Mouse (Mus musculus): ENCODE measurements around the gene Pard3b. TPM values are rescaled to one million over a fixed set of nuclear protein-coding genes. Genes with fewer than 3 reads are reported as not detected.

Gene Pard3b
- polyA plus RNA-seq, 1 experiment = 0.69 TPM

GRCm38 (mm10) chr1:61912931-61913330 lies 274.3 kb downstream of the Pard3b start:
- 87% methylated on average over 2 of the region's 2 CpGs for WGBS
- no peaks in the 10 kb centered on the region for H3K4me1 ChIP-seq (ENCODE audit: control insufficient read depth, insufficient read depth, insufficient read length)
- DNase-seq (ENCODE audit: low read depth in 1 of 2, low spot score in 2 of 2) = no peak
- H3K4me3 ChIP-seq (ENCODE audit: extremely low read depth, insufficient read depth, insufficient read length) = no peak overlapping the region
- H3K27ac ChIP-seq (ENCODE audit: insufficient read depth, low read length) = no peak overlapping the region
- no peak for TF ChIP-seq POLR2A (IDR thresholded peaks at IDR 0.05; ENCODE audit: low read depth, low read length)
- TF ChIP-seq CTCF (IDR thresholded peaks at IDR 0.05; ENCODE audit: extremely low read depth, insufficient read depth, insufficient read length, insufficient replicate concordance) = no peak
- H3K27me3 ChIP-seq (ENCODE audit: control insufficient read depth, insufficient read depth, low read length) = no peaks in the 10 kb centered on the region
- H3K36me3 ChIP-seq (ENCODE audit: control insufficient read depth, insufficient read depth, low read length) = no peaks in the 10 kb centered on the region

DNA sequence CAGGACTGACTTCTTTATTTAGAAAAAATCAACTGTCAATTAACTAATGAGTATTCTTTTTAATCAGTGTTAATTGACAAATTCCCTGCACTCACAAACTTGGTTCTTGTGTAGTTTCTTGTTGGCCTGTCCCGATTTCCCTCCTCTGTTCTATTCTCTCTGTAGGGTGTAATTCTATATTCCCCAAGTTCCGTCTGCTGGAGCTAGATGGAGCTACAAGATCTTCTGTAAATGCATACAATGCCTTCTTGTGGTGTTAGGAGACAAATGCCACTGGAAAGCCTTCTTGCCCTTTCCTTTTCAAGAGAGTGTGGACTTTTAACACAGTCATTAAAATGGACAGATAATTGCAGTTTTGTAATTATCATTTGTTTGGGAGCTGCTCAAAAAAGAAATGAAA lies 286.3 kb downstream of the Pard3b start:
- no peak for TF ChIP-seq CTCF (IDR thresholded peaks at IDR 0.05; ENCODE audit: extremely low read depth, insufficient read depth, insufficient read length, insufficient replicate concordance)
- no peak for TF ChIP-seq POLR2A (IDR thresholded peaks at IDR 0.05; ENCODE audit: low read depth, low read length)
- no peak overlapping the region for H3K27ac ChIP-seq (ENCODE audit: insufficient read depth, low read length)
- H3K4me1 ChIP-seq (ENCODE audit: control insufficient read depth, insufficient read depth, insufficient read length) = peaks cover 7% of the 10 kb centered on the region; the same call in 1 of the 2 replicates
- WGBS = 73% methylated on average over 2 of the region's 2 CpGs
- no peaks in the 10 kb centered on the region for H3K36me3 ChIP-seq (ENCODE audit: control insufficient read depth, insufficient read depth, low read length)
- no peak overlapping the region for H3K4me3 ChIP-seq (ENCODE audit: extremely low read depth, insufficient read depth, insufficient read length)
- H3K27me3 ChIP-seq (ENCODE audit: control insufficient read depth, insufficient read depth, low read length) = no peaks in the 10 kb centered on the region
- DNase-seq (ENCODE audit: low read depth in 1 of 2, low spot score in 2 of 2) = no peak

DNA sequence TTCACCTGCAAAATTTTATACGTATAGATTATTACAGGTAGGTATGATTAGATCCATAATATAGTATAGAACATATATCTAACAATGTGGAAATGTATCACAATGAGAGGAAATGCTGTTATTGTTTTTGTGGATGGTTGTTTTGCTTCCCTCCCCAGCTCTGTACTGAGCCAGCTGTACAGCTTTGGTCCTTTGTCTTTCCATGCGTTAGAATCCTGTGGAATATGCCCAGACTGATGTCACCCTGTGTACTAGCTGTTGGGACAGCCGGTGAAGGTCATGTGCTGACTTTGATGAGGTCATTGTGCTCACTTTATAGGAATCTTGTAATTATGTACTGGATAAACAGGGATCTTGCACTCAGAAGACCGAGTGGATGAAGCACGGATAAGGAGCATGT lies 286.9 kb downstream of the Pard3b start:
- Histone ChIP-seq H3K27ac (ENCODE audit: insufficient read depth, low read length) (no peak overlapping the region), H3K4me1 (ENCODE audit: control insufficient read depth, insufficient read depth, insufficient read length) (peaks cover 7% of the 10 kb centered on the region; the same call in 1 of the 2 replicates), H3K36me3 (ENCODE audit: control insufficient read depth, insufficient read depth, low read length) (no peaks in the 10 kb centered on the region), H3K4me3 (ENCODE audit: extremely low read depth, insufficient read depth, insufficient read length) (no peak overlapping the region), H3K27me3 (ENCODE audit: control insufficient read depth, insufficient read depth, low read length) (no peaks in the 10 kb centered on the region)
- DNase-seq (ENCODE audit: low read depth in 1 of 2, low spot score in 2 of 2) = no peak
- WGBS = 92% methylated on average over 5 of the region's 5 CpGs
- no peak for TF ChIP-seq CTCF (IDR thresholded peaks at IDR 0.05; ENCODE audit: extremely low read depth, insufficient read depth, insufficient read length, insufficient replicate concordance)

GRCm38 (mm10) chr1:61928131-61928761 lies 289.6 kb downstream of the Pard3b start:
- no peaks in the 10 kb centered on the region for H3K36me3 ChIP-seq (ENCODE audit: control insufficient read depth, insufficient read depth, low read length)
- peak in 1 of 2 experiments; percentile 26 for DNase-seq (ENCODE audit: low read depth in 1 of 2, low spot score in 2 of 2)
- H3K4me3 ChIP-seq (ENCODE audit: extremely low read depth, insufficient read depth, insufficient read length) = no peak overlapping the region
- 46% methylated on average over 7 of the region's 7 CpGs for WGBS
- TF ChIP-seq POLR2A (IDR thresholded peaks at IDR 0.05; ENCODE audit: low read depth, low read length) = no peak
- TF ChIP-seq CTCF (IDR thresholded peaks at IDR 0.05; ENCODE audit: extremely low read depth, insufficient read depth, insufficient read length, insufficient replicate concordance) = no peak
- H3K4me1 ChIP-seq (ENCODE audit: control insufficient read depth, insufficient read depth, insufficient read length) = peaks cover 7% of the 10 kb centered on the region; the same call in 1 of the 2 replicates
- H3K27ac ChIP-seq (ENCODE audit: insufficient read depth, low read length) = peak overlapping the region; percentile 39; the same call in 1 of the 2 replicates
- H3K27me3 ChIP-seq (ENCODE audit: control insufficient read depth, insufficient read depth, low read length) = no peaks in the 10 kb centered on the region

DNA sequence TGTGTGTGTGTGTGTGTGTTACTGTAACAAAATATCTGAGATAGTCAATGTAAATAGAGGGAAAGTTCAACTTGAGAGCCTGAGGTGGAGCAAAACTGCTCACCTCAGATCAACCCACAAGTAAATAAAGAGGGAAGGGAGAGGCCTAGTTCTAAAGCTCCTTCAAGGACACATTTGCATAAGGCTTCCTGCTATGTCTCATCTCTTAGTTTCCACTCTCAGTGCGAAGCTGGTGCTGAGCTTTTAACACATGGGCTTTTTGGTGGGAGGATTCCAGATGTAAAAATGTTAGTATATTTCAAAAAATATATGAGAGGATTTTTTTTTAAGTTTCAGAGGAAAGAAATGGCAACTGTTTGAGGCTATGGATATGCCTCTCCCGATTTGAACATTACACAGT lies 294.9 kb downstream of the Pard3b start:
- Histone ChIP-seq H3K4me1 (ENCODE audit: control insufficient read depth, insufficient read depth, insufficient read length) (peaks cover 2% of the 10 kb centered on the region; the same call in 1 of the 2 replicates), H3K36me3 (ENCODE audit: control insufficient read depth, insufficient read depth, low read length) (no peaks in the 10 kb centered on the region), H3K4me3 (ENCODE audit: extremely low read depth, insufficient read depth, insufficient read length) (no peak overlapping the region), H3K27ac (ENCODE audit: insufficient read depth, low read length) (no peak overlapping the region), H3K27me3 (ENCODE audit: control insufficient read depth, insufficient read depth, low read length) (no peaks in the 10 kb centered on the region)
- no peak for DNase-seq (ENCODE audit: low read depth in 1 of 2, low spot score in 2 of 2)
- 65% methylated on average over 2 of the region's 2 CpGs for WGBS
- TF ChIP-seq CTCF (IDR thresholded peaks at IDR 0.05; ENCODE audit: extremely low read depth, insufficient read depth, insufficient read length, insufficient replicate concordance) (no peak), POLR2A (IDR thresholded peaks at IDR 0.05; ENCODE audit: low read depth, low read length) (no peak)

DNA sequence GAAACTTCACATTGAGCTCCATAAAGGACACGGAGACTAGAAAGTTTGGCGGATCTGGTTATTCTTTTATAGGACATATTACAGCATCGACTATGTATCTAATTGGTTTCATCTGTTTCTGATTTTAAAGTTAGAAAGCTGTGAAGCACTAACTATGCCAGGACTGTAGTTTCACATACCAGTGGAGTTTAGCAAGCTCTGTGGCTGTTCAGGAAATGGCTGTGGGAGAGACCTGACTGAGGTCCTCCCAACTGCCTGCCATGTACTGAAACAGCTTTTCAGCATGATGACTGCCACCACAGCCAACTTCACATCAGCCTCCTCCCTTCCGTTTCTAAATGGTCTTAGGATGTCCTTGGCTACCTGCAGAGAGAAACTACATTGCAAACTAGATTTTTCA lies 296.1 kb downstream of the Pard3b start:
- no peak for TF ChIP-seq POLR2A (IDR thresholded peaks at IDR 0.05; ENCODE audit: low read depth, low read length)
- no peak for DNase-seq (ENCODE audit: low read depth in 1 of 2, low spot score in 2 of 2)
- H3K4me3 ChIP-seq (ENCODE audit: extremely low read depth, insufficient read depth, insufficient read length) = no peak overlapping the region
- no peaks in the 10 kb centered on the region for H3K36me3 ChIP-seq (ENCODE audit: control insufficient read depth, insufficient read depth, low read length)
- peaks cover 2% of the 10 kb centered on the region; the same call in 1 of the 2 replicates for H3K4me1 ChIP-seq (ENCODE audit: control insufficient read depth, insufficient read depth, insufficient read length)
- no peaks in the 10 kb centered on the region for H3K27me3 ChIP-seq (ENCODE audit: control insufficient read depth, insufficient read depth, low read length)
- H3K27ac ChIP-seq (ENCODE audit: insufficient read depth, low read length) = no peak overlapping the region
- WGBS = 74% methylated on average over 4 of the region's 4 CpGs

GRCm38 (mm10) chr1:61939882-61940281 lies 301.3 kb downstream of the Pard3b start:
- no peak for DNase-seq (ENCODE audit: low read depth in 1 of 2, low spot score in 2 of 2)
- WGBS = 91% methylated on average over 10 of the region's 10 CpGs
- Histone ChIP-seq H3K4me1 (ENCODE audit: control insufficient read depth, insufficient read depth, insufficient read length) (peaks cover under 1% of the 10 kb centered on the region; the same call in 1 of the 2 replicates), H3K27me3 (ENCODE audit: control insufficient read depth, insufficient read depth, low read length) (no peaks in the 10 kb centered on the region), H3K4me3 (ENCODE audit: extremely low read depth, insufficient read depth, insufficient read length) (no peak overlapping the region), H3K27ac (ENCODE audit: insufficient read depth, low read length) (no peak overlapping the region), H3K36me3 (ENCODE audit: control insufficient read depth, insufficient read depth, low read length) (no peaks in the 10 kb centered on the region)
- TF ChIP-seq POLR2A (IDR thresholded peaks at IDR 0.05; ENCODE audit: low read depth, low read length) (no peak), CTCF (IDR thresholded peaks at IDR 0.05; ENCODE audit: extremely low read depth, insufficient read depth, insufficient read length, insufficient replicate concordance) (no peak)

Data from spleen, adult 2 months (tissue).